Mouse (Mus musculus): ENCODE measurements around the gene Sec14l5. TPM values are rescaled to one million over a fixed set of nuclear protein-coding genes. Genes with fewer than 3 reads are reported as not detected.

Gene Sec14l5
- 0.04 TPM in 2 replicates for polyA plus RNA-seq (2015; fragmentation: Nextera tagmentation; extraction: Ambion mirVana)

- Histone ChIP-seq H3K27me3 (ENCODE audit: control insufficient read depth, insufficient read depth, low read length) (no peaks in the 10 kb centered on the region), H3K36me3 (ENCODE audit: control insufficient read depth, insufficient read depth, low read length) (no peaks in the 10 kb centered on the region), H3K9ac (ENCODE audit: low read length) (no peak within 1 kb of the TSS), H3K27ac (replicated peaks) (no peak within 1 kb of the TSS), H3K4me2 (replicated peaks; ENCODE audit: low read depth) (peak within 1 kb of the TSS; percentile 54), H3K9me3 (ENCODE audit: control insufficient read depth, low read length) (no peaks in the 10 kb centered on the region), H3K4me3 (ENCODE audit: low read depth, low read length) (peak within 1 kb of the TSS; percentile 24), H3K4me1 (replicated peaks; ENCODE audit: control insufficient read depth, insufficient read depth) (no peaks in the 10 kb centered on the region)
- 10% methylated on average over 13 of the region's 13 CpGs for WGBS
- ATAC-seq (ENCODE audit: low FRiP score, low TSS enrichment) (peak; percentile 50), DNase-seq (ENCODE audit: low spot score) (no peak)
- peak; percentile 22; the same call in 1 of the 2 replicates for TF ChIP-seq CTCF (IDR thresholded peaks at IDR 0.05; ENCODE audit: low read depth)
- no peak for TF ChIP-seq EP300 (optimal IDR thresholded peaks at IDR 0.05)
These were observed at the start of gene Sec14l5 for GRCm38 (mm10) chr16:5147037-5147385. Sec14l5 (plus strand) TSS chr16:5147109.

DNA sequence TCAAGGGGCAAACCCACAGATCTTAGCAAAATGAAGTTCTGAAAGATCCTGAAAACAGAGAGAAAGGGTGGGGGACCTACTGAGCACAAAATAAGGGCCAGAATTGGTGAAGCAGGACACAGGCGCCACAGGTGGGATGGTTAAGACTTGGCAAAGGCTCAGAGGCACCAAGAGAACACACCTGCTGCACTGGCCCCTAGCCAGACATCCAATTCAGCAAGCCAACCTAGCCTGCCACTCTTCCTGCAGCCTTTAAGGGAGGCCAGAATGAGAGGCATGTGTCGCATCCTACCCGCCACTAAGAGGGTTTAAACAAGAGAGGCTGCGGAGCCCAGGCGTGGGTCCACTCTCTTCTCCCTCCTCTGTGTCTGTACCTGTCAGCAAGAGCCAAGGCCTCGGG lies 45.9 kb upstream of the Sec14l5 start:
- Histone ChIP-seq H3K4me1 (replicated peaks; ENCODE audit: control insufficient read depth, insufficient read depth) (no peaks in the 10 kb centered on the region), H3K4me3 (ENCODE audit: low read depth, low read length) (no peak overlapping the region), H3K27me3 (ENCODE audit: control insufficient read depth, insufficient read depth, low read length) (no peaks in the 10 kb centered on the region), H3K9ac (ENCODE audit: low read length) (no peak overlapping the region), H3K36me3 (ENCODE audit: control insufficient read depth, insufficient read depth, low read length) (no peaks in the 10 kb centered on the region), H3K4me2 (replicated peaks; ENCODE audit: low read depth) (no peak overlapping the region), H3K27ac (replicated peaks) (no peak overlapping the region), H3K9me3 (ENCODE audit: control insufficient read depth, low read length) (no peaks in the 10 kb centered on the region)
- 78% methylated on average over 6 of the region's 6 CpGs for WGBS
- TF ChIP-seq EP300 (optimal IDR thresholded peaks at IDR 0.05): no peak
- no peak for TF ChIP-seq CTCF (IDR thresholded peaks at IDR 0.05; ENCODE audit: low read depth)
- ATAC-seq (ENCODE audit: low FRiP score, low TSS enrichment) (no peak), DNase-seq (ENCODE audit: low spot score) (no peak)

GRCm38 (mm10) chr16:5109877-5110276 lies 37.0 kb upstream of the Sec14l5 start:
- TF ChIP-seq CTCF (IDR thresholded peaks at IDR 0.05; ENCODE audit: low read depth): no peak
- no peak for TF ChIP-seq EP300 (optimal IDR thresholded peaks at IDR 0.05)
- Histone ChIP-seq H3K4me1 (replicated peaks; ENCODE audit: control insufficient read depth, insufficient read depth) (no peaks in the 10 kb centered on the region), H3K9me3 (ENCODE audit: control insufficient read depth, low read length) (no peaks in the 10 kb centered on the region), H3K27ac (replicated peaks) (no peak overlapping the region), H3K36me3 (ENCODE audit: control insufficient read depth, insufficient read depth, low read length) (no peaks in the 10 kb centered on the region), H3K4me3 (ENCODE audit: low read depth, low read length) (no peak overlapping the region), H3K9ac (ENCODE audit: low read length) (no peak overlapping the region), H3K4me2 (replicated peaks; ENCODE audit: low read depth) (no peak overlapping the region), H3K27me3 (ENCODE audit: control insufficient read depth, insufficient read depth, low read length) (no peaks in the 10 kb centered on the region)
- WGBS: 50% methylated on average over 7 of the region's 7 CpGs
- no peak for ATAC-seq (ENCODE audit: low FRiP score, low TSS enrichment)
- no peak for DNase-seq (ENCODE audit: low spot score)

- no peaks in the 10 kb centered on the region for H3K36me3 ChIP-seq (ENCODE audit: control insufficient read depth, insufficient read depth, low read length)
- H3K4me2 ChIP-seq (replicated peaks; ENCODE audit: low read depth): no peak overlapping the region
- no peak overlapping the region for H3K27ac ChIP-seq (replicated peaks)
- ATAC-seq (ENCODE audit: low FRiP score, low TSS enrichment) (no peak), DNase-seq (ENCODE audit: low spot score) (no peak)
- no peak overlapping the region for H3K4me3 ChIP-seq (ENCODE audit: low read depth, low read length)
- no peaks in the 10 kb centered on the region for H3K4me1 ChIP-seq (replicated peaks; ENCODE audit: control insufficient read depth, insufficient read depth)
- H3K9ac ChIP-seq (ENCODE audit: low read length): no peak overlapping the region
- TF ChIP-seq EP300 (optimal IDR thresholded peaks at IDR 0.05) (no peak), CTCF (IDR thresholded peaks at IDR 0.05; ENCODE audit: low read depth) (no peak)
- no peaks in the 10 kb centered on the region for H3K27me3 ChIP-seq (ENCODE audit: control insufficient read depth, insufficient read depth, low read length)
- 55% methylated on average over 3 of the region's 3 CpGs for WGBS
- no peaks in the 10 kb centered on the region for H3K9me3 ChIP-seq (ENCODE audit: control insufficient read depth, low read length)
These were observed 35.9 kb upstream of the Sec14l5 start for GRCm38 (mm10) chr16:5111021-5111420.

GRCm38 (mm10) chr16:5113002-5113550 lies 33.8 kb upstream of the Sec14l5 start:
- Histone ChIP-seq H3K9me3 (ENCODE audit: control insufficient read depth, low read length) (no peaks in the 10 kb centered on the region), H3K9ac (ENCODE audit: low read length) (no peak overlapping the region), H3K27ac (replicated peaks) (no peak overlapping the region), H3K4me1 (replicated peaks; ENCODE audit: control insufficient read depth, insufficient read depth) (no peaks in the 10 kb centered on the region), H3K4me2 (replicated peaks; ENCODE audit: low read depth) (no peak overlapping the region), H3K4me3 (ENCODE audit: low read depth, low read length) (no peak overlapping the region), H3K27me3 (ENCODE audit: control insufficient read depth, insufficient read depth, low read length) (no peaks in the 10 kb centered on the region), H3K36me3 (ENCODE audit: control insufficient read depth, insufficient read depth, low read length) (no peaks in the 10 kb centered on the region)
- DNase-seq (ENCODE audit: low spot score): no peak
- 48% methylated on average over 4 of the region's 4 CpGs for WGBS
- ATAC-seq (ENCODE audit: low FRiP score, low TSS enrichment): no peak
- TF ChIP-seq CTCF (IDR thresholded peaks at IDR 0.05; ENCODE audit: low read depth) (no peak), EP300 (optimal IDR thresholded peaks at IDR 0.05) (no peak)

DNA sequence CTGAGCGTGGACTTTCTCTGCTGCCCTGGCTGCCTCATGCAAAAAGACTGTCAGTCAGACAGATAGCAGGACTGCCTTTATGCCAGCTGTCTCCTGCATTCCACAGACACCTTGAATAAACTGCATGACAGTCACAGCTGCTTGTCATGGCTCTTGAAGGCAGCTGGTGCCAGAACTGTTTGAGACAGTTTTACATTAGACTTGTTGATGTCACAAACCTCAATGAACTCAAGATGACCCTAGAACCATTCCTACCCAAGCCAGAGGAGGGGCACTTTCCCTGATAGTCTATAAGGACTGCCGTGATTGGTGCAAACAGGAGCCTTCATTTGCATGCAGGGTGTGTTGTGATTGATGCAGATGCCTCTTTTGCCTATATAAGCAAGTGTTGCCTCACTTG lies 33.3 kb upstream of the Sec14l5 start:
- no peaks in the 10 kb centered on the region for H3K27me3 ChIP-seq (ENCODE audit: control insufficient read depth, insufficient read depth, low read length)
- 48% methylated on average over 2 of the region's 2 CpGs for WGBS
- H3K4me1 ChIP-seq (replicated peaks; ENCODE audit: control insufficient read depth, insufficient read depth): no peaks in the 10 kb centered on the region
- no peaks in the 10 kb centered on the region for H3K36me3 ChIP-seq (ENCODE audit: control insufficient read depth, insufficient read depth, low read length)
- ATAC-seq (ENCODE audit: low FRiP score, low TSS enrichment) (no peak), DNase-seq (ENCODE audit: low spot score) (no peak)
- H3K9ac ChIP-seq (ENCODE audit: low read length): no peak overlapping the region
- TF ChIP-seq CTCF (IDR thresholded peaks at IDR 0.05; ENCODE audit: low read depth) (no peak), EP300 (optimal IDR thresholded peaks at IDR 0.05) (no peak)
- no peak overlapping the region for H3K4me2 ChIP-seq (replicated peaks; ENCODE audit: low read depth)
- H3K27ac ChIP-seq (replicated peaks): no peak overlapping the region
- H3K9me3 ChIP-seq (ENCODE audit: control insufficient read depth, low read length): no peaks in the 10 kb centered on the region
- no peak overlapping the region for H3K4me3 ChIP-seq (ENCODE audit: low read depth, low read length)

All from stomach, postnatal 0 days (tissue).